Mouse (Mus musculus) heart, embryonic 10.5 days (tissue): Measurements from ENCODE around the gene Ttbk2. TPM values are rescaled to one million over a fixed set of nuclear protein-coding genes. Genes with fewer than 3 reads are reported as not detected.

Experiments
- DNase-seq: peaks from one replicate; pipeline ENCODE4 v3.0.0-alpha.2; 2017; ENCODE audit warnings: low spot score
- H3K27ac ChIP-seq: fragments of 300-500 bp; sonication (generic); 2 replicates; pipeline ENCODE4 v1.5.1; 2016; ENCODE audit warnings: mild to moderate bottlenecking
- H3K27me3 ChIP-seq: fragments of 300-500 bp; sonication (generic); 2 replicates; pipeline ENCODE4 v1.6.1; 2016; ENCODE audit warnings: mild to moderate bottlenecking; ENCODE audit not compliant: poor library complexity, insufficient read depth, severe bottlenecking
- H3K36me3 ChIP-seq: fragments of 300-500 bp; sonication (generic); 2 replicates; pipeline ENCODE4 v1.6.1; 2016; ENCODE audit warnings: mild to moderate bottlenecking, moderate library complexity
- H3K4me1 ChIP-seq: fragments of 300-500 bp; sonication (generic); 2 replicates; pipeline ENCODE4 v1.6.1; 2016; ENCODE audit warnings: mild to moderate bottlenecking
- H3K4me3 ChIP-seq: fragments of 300-500 bp; sonication (generic); 2 replicates; pipeline ENCODE4 v1.5.1; 2016; ENCODE audit warnings: mild to moderate bottlenecking, moderate library complexity
- H3K9me3 ChIP-seq: fragments of 300-500 bp; sonication (generic); 2 replicates; pipeline ENCODE4 v1.6.1; 2016; ENCODE audit warnings: mild to moderate bottlenecking, moderate library complexity
- WGBS: fragments of 180-500 bp; shearing (Covaris S2); methylation state at CpG from one replicate; pipeline ENCODE4 v1.1.7; 2016; 5-methylcytosine and 5-hydroxymethylcytosine counted together
- polyA plus RNA-seq: library from polyadenylated mRNA; unstranded; fragments of >200 nt; fragmentation: Nextera tagmentation; extraction: Ambion mirVana; gene quantifications from 2 replicates; pipeline ENCODE4 v1.2.1, GENCODE M21; 2016

Ttbk2 gene
- polyA plus RNA-seq, 1 experiment from 2014 or later, result 3.2 TPM

- 0 out of 2 replicates have a peak, but pooled peaks cover 2% of the 10 kb centered on the region for H3K4me1 ChIP-seq
- no peak overlapping the region for H3K27ac ChIP-seq
- WGBS, result 69% methylated on average over 3 of the region's 3 CpGs
- peaks cover 20% of the 10 kb centered on the region; the same call in 1 of the 2 replicates for H3K36me3 ChIP-seq
- no peaks in the 10 kb centered on the region for H3K27me3 ChIP-seq
- no peaks in the 10 kb centered on the region for H3K9me3 ChIP-seq
- no peak overlapping the region for H3K4me3 ChIP-seq
- DNase-seq, result no peak
Observed at GRCm38 (mm10) chr2:120700379-120700885, 150.0 kb downstream of the Ttbk2 start.

GRCm38 (mm10) chr2:120697767-120698166 lies 152.6 kb downstream of the Ttbk2 start:
- Histone ChIP-seq H3K36me3 (peaks cover 26% of the 10 kb centered on the region), H3K4me1 (0 out of 2 replicates have a peak, but pooled peaks cover 4% of the 10 kb centered on the region), H3K9me3 (no peaks in the 10 kb centered on the region), H3K4me3 (no peak overlapping the region), H3K27me3 (no peaks in the 10 kb centered on the region), H3K27ac (no peak overlapping the region)
- 64% methylated on average over 5 of the region's 5 CpGs for WGBS
- no peak for DNase-seq

Other genes with a start within 250 kb of the Ttbk2 start
- gene Haus2, start 241.2 kb downstream of the Ttbk2 start, polyA plus RNA-seq, result 27.4 and 28.5 TPM in 2 replicates
- gene Lrrc57, start 241.1 kb downstream of the Ttbk2 start, polyA plus RNA-seq, result 21.0 and 21.3 TPM in 2 replicates
- 1.7 and 2.3 TPM in 2 replicates for gene Stard9, start 221.5 kb downstream of the Ttbk2 start, polyA plus RNA-seq
- 5.8 and 6.9 TPM in 2 replicates for gene Cdan1, start 476 bp downstream of the Ttbk2 start, polyA plus RNA-seq
- 22.6 and 22.7 TPM in 2 replicates for gene Ubr1, start 120.1 kb upstream of the Ttbk2 start, polyA plus RNA-seq
- gene Tmem62, start 126.4 kb upstream of the Ttbk2 start, polyA plus RNA-seq, result 3.3 and 3.4 TPM in 2 replicates
- 33.3 and 35.3 TPM in 2 replicates for gene Ccndbp1, start 157.8 kb upstream of the Ttbk2 start, polyA plus RNA-seq
- gene Epb42, start 186.5 kb upstream of the Ttbk2 start, polyA plus RNA-seq, result 19.1 and 21.1 TPM in 2 replicates
- gene Tgm5, start 235.2 kb upstream of the Ttbk2 start, polyA plus RNA-seq, result not detected in 2 replicates